Mouse (Mus musculus) heart, embryonic 14.5 days (tissue): ENCODE measurements at regions not wholly inside any gene's neighbourhood (a gene's known extent, or its start where the extent isn't known, plus 50 kb on each side); places are given as distances from the start of the nearest gene placed in this dataset.
"Not testable (repeated sequence)": the region's sequence is repeated elsewhere in the genome, so short reads cannot be mapped to it uniquely, and the experiment has no call there.

Experiments
- ATAC-seq: fragments of 200-750 bp; cut with Nextera tagmentation; 2 replicates; pipeline ENCODE4 v1.8.0; 2017; ENCODE audit warnings: low read depth, moderate TSS enrichment; ENCODE audit not compliant: insufficient number of reproducible peaks, insufficient read depth, low FRiP score
- H3K27ac ChIP-seq, 2 experiments: fragments of 200-500 bp in 1 of 2; fragments of 300-500 bp in 1 of 2; sonication (generic) in 1 of 2; replicated peaks in 1 of 2; 2 replicates each; pipeline ENCODE4 v1.5.1; 2012 to 2014; ENCODE audit warnings: low read depth in 2 of 2, low read length in 2 of 2, control low read depth in 1 of 2, mild to moderate bottlenecking in 1 of 2, mixed read lengths in 1 of 2; ENCODE audit not compliant: control insufficient read depth in 1 of 2, insufficient read depth in 1 of 2
- H3K27me3 ChIP-seq: fragments of 300-500 bp; sonication (generic); 2 replicates; pipeline ENCODE4 v1.6.1; 2014; ENCODE audit warnings: mild to moderate bottlenecking, low read length, control low read depth; ENCODE audit not compliant: control insufficient read depth, insufficient read depth
- H3K36me3 ChIP-seq: fragments of 300-500 bp; sonication (generic); 2 replicates; pipeline ENCODE4 v1.6.1; 2014; ENCODE audit warnings: mild to moderate bottlenecking, control low read depth, low read length, mixed read lengths; ENCODE audit not compliant: control insufficient read depth, insufficient read depth
- H3K4me1 ChIP-seq, 2 experiments: fragments of 200-500 bp in 1 of 2; fragments of 300-500 bp in 1 of 2; sonication (generic) in 1 of 2; 2 replicates each; pipeline ENCODE4 v1.6.1; 2012 to 2014; ENCODE audit warnings: low read length in 2 of 2, control low read depth in 1 of 2, mixed read lengths in 1 of 2; ENCODE audit not compliant: control insufficient read depth in 2 of 2, insufficient read depth in 2 of 2
- H3K4me2 ChIP-seq: fragments of 300-500 bp; sonication (generic); 2 replicates; pipeline ENCODE4 v1.6.1; 2014; ENCODE audit warnings: mild to moderate bottlenecking, low read length
- H3K4me3 ChIP-seq, 2 experiments: fragments of 200-500 bp in 1 of 2; fragments of 300-500 bp in 1 of 2; sonication (generic) in 1 of 2; 2 replicates each; pipeline ENCODE4 v1.5.1; 2012 to 2014; ENCODE audit warnings: low read length in 2 of 2, mild to moderate bottlenecking in 2 of 2, control low read depth in 1 of 2, low read depth in 1 of 2, moderate library complexity in 1 of 2; ENCODE audit not compliant: control insufficient read depth in 1 of 2, insufficient read depth in 1 of 2
- H3K9ac ChIP-seq: fragments of 300-500 bp; sonication (generic); 2 replicates; pipeline ENCODE4 v1.6.1; 2014; ENCODE audit warnings: mild to moderate bottlenecking, low read length
- H3K9me3 ChIP-seq: fragments of 300-500 bp; sonication (generic); 2 replicates; pipeline ENCODE4 v1.6.1; 2016; ENCODE audit warnings: low read length, control low read depth; ENCODE audit not compliant: control insufficient read depth
- WGBS: fragments of 180-500 bp; shearing (Covaris S2); extraction: QIAGEN DNeasy Blood & Tissue Kit; methylation state at CpG from one replicate; pipeline ENCODE4 v1.1.7; 2014; 5-methylcytosine and 5-hydroxymethylcytosine counted together

GRCm38 (mm10) chrX:18874051-18874450, 412.9 kb upstream of the 4930578C19Rik start:
- Histone ChIP-seq H3K9ac (no peak overlapping the region), H3K36me3 (no peaks in the 10 kb centered on the region), H3K9me3 (no peaks in the 10 kb centered on the region), H3K27ac (peak overlapping the region in 1 of 2 experiments; percentile 64; a peak in 2 of 4 replicates), H3K4me3 (no peak overlapping the region), H3K27me3 (no peaks in the 10 kb centered on the region), H3K4me1 (no peaks in the 10 kb centered on the region), H3K4me2 (no peak overlapping the region)
- no peak for ATAC-seq

DNA sequence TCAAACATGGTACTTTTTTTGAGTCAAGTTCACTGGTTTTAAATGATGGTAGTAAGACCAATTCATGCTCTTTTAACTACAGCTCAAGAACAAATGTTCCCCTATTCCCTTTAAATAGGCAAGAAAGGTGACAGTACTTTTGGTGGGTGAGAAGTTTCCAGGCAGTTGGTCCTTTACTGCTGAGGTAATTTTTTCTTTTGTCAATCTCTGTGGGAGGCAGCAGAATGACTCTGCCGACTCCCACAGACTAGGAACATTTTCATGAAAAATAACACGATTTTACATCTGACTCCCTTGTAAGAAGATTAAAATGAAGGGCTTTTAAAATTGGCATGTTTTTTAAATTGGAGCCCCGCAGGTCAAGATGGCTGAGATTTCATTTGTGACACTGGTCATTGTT, 377.5 kb upstream of the 4930578C19Rik start:
- no peaks in the 10 kb centered on the region for H3K27me3 ChIP-seq
- no peaks in the 10 kb centered on the region for H3K9me3 ChIP-seq
- ATAC-seq = no peak
- H3K4me1 ChIP-seq = no peaks in the 10 kb centered on the region
- H3K36me3 ChIP-seq = no peaks in the 10 kb centered on the region
- H3K9ac ChIP-seq = no peak overlapping the region
- H3K4me3 ChIP-seq = no peak overlapping the region
- WGBS = 47% methylated on average over 3 of the region's 3 CpGs
- H3K27ac ChIP-seq = no peak overlapping the region
- H3K4me2 ChIP-seq = no peak overlapping the region

DNA sequence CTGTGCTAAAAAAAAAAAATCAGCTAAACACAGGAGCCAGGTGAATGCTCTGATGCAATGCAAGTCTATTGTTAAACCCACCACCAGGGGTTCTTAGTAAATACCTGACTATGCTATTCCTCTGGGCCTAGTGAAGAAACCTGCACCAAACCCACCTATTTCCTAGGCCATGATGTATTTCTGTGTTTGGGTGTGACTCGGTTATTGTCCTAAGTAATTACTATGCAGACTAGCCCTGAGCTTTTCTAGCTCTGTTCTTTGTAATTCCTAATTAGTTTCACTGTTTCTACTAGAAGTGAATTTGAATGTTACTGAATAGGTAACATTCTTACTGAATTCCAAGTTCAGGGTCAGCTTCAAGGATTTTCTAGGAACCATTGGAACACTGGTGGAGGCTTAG, 363.8 kb upstream of the 4930578C19Rik start:
- ATAC-seq, H3K9ac ChIP-seq, H3K9me3 ChIP-seq, H3K27me3 ChIP-seq, H3K4me2 ChIP-seq, H3K36me3 ChIP-seq, H3K4me1 ChIP-seq, H3K27ac ChIP-seq, H3K4me3 ChIP-seq: not testable (repeated sequence)
- 70% methylated on average over 1 of the region's 1 CpGs for WGBS

DNA sequence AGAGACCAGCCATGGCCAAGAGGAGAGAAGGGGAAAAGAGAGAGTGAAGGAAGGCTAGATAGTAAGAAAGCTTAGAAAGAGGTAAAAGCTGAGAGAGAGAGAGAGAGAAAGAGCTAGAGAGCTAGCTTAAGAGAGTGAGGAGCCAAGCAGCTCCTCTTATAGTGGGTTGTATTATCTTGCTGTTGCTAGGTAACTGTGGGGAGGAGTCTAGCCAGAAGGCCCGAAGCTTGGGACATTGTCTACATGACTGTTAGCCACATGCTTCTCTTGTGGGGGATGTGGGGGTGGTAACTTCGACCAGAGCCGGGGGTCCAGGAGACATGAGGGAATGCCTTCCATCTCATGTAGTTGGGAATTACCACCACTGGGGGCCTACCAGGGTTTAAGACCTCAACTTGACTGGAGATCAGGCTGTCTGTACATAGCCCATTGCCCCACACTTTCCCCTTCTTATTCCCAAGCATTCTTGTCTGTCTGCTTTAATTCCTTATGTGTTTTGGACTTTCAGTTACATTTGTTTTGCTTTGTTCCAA, 353.3 kb upstream of the 4930578C19Rik start:
- Histone ChIP-seq H3K9me3 (no peaks in the 10 kb centered on the region), H3K36me3 (no peaks in the 10 kb centered on the region), H3K27ac (no peak overlapping the region), H3K4me2 (no peak overlapping the region), H3K9ac (no peak overlapping the region), H3K27me3 (no peaks in the 10 kb centered on the region), H3K4me3 (no peak overlapping the region), H3K4me1 (no peaks in the 10 kb centered on the region)
- ATAC-seq = no peak
- 40% methylated on average over 3 of the region's 3 CpGs for WGBS
